Mouse (Mus musculus) adipocyte (in vitro differentiated cells): ENCODE measurements at regions not wholly inside any gene's neighbourhood (a gene's known extent, or its start where the extent isn't known, plus 50 kb on each side); places are given as distances from the start of the nearest gene placed in this dataset.
"Not testable (repeated sequence)": the region's sequence is repeated elsewhere in the genome, so short reads cannot be mapped to it uniquely, and the experiment has no call there.

Experiments
- DNase-seq: peaks from one replicate; pipeline ENCODE4 v3.0.0-alpha.2; 2016; ENCODE audit warnings: low spot score

DNA sequence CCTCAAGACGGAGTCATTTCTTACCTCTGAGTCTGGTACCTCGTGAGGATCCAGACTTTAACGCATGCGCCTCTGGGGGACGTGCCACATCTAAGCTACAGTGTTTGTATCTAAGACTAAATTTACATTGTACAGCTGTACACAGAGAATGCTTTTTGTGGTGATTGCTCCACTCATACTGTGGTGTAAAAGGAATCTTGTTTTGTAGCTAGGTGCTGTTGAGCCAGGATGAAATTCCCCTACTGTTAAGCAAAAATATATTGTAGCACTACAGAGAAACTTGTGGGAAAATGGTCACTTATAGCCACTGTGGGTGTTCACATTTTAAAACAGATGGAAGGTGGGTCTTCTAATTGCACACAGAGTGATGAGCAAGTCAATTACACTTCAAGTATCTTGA lies 99.1 kb downstream of the Gpr63 start:
- no peak for DNase-seq

DNA sequence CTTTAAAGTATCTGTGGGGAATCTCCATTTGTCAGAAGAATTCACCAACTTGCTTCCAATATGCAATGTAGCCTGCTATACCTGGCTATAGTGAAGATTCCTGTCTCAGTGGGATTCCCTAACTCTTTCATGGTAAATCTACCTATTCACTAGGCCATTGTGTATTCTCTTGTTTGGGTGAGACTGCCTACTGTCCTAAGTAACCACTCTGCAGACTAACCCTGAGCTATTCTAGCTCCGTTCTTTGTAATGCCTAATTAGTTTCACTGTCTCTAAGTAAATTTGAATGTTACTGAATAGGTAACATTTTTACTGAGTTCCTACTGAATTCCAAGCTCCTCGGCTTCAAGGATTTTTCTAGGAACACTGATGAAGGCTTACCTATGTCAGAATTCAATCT lies 126.5 kb downstream of the Gpr63 start:
- not testable (repeated sequence) for DNase-seq

DNA sequence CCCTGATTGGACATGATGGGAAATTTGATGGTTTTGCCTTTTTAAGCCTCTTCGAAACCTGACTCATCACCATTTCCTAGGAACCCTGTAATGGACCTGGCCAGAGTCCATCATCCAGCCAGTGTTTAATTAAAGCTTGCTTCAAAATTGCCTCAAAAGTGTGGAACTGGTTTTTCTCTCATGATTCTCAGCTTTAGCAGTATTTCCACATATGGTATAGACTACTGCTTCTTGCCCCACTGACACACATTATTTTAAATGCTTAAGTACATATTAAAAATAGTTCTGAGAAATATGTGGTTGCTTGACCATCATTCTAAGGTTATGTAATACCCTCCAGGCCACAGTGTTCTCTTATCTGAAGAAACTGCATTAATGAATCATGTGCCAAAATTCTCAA lies 135.3 kb downstream of the Gpr63 start:
- peak; percentile 5 for DNase-seq

DNA sequence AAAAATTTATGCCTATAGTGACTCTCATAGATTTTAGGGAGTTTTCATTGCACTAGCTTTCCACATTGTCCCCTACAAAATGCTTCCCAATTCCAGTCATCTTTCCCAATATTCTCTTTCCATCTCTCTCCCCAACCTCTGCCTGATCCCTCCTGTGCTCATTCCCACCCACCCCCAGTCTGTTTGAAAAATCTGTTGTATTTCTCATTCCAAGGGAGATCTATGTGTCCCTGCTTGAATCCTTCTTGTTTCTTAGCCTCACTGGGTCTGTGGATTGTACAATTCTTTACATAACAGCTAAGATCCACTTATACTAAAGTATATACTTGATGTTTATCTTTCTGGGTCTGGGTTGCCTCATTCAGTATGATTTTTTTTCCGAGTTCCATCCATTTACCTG lies 101.4 kb downstream of the Fhl5 start:
- no peak for DNase-seq
